In genomic region chr12:110705419-110705818, GRCm38 (mm10) we compare ENCODE assay signal across 22 mouse cellular contexts. TPM values are rescaled to one million over a fixed set of nuclear protein-coding genes. Genes with fewer than 3 reads are reported as not detected.
"Had no signal": no experiment of that assay in that cellular context is flagged by ENCODE, and none has a peak within 500 bp of the region (broad histone marks: within the 10 kb centered on the region; RNA-seq: fewer than 3 reads in every experiment).

No protein-coding gene starts in this region.

RNA-seq across cellular contexts. Expression of gene 1700001K19Rik, which starts 23.0 kb away (rescaled TPM):
- total RNA-seq: common myeloid progenitor, adult 5-6 weeks; forebrain, postnatal 0 days; gastrocnemius, adult 18-20 months; gastrocnemius, adult 2 months; gastrocnemius, postnatal 10 days; gastrocnemius, postnatal 14 days; gastrocnemius, postnatal 25 days; gastrocnemius, postnatal 36 days; gastrocnemius, postnatal 4 days; granulocyte monocyte progenitor cell, adult 5-6 weeks; heart, adult 18-20 months; heart, adult 2 months; heart, adult 8-10 months had no signal
- polyA plus RNA-seq: cortical plate, adult 2 months; embryonic facial prominence, embryonic 12.5 days; embryonic facial prominence, embryonic 13.5 days; embryonic facial prominence, embryonic 14.5 days; erythroblast, embryonic 14.5 days; forebrain, embryonic 10.5 days; forebrain, embryonic 12.5 days; forebrain, embryonic 14.5 days; forebrain, postnatal 0 days; frontal cortex, adult 2 months had no signal
